Mouse (Mus musculus): ENCODE results near the gene Mipol1. TPM values are rescaled to one million over a fixed set of nuclear protein-coding genes. Genes with fewer than 3 reads are reported as not detected.

Gene Mipol1
- polyA plus RNA-seq, 1 experiment from 2014 or later = 6.8 TPM

Other genes starting within 250 kb of the Mipol1 start
- 0.25 and 1.1 TPM in 2 replicates for gene Slc25a21, start 33.0 kb upstream of the Mipol1 start, polyA plus RNA-seq (2016; fragmentation: Nextera tagmentation; extraction: Ambion mirVana)
- 44.1 and 44.4 TPM in 2 replicates for gene Prps1l3, start within 50 bp of the Mipol1 start, polyA plus RNA-seq (2016; fragmentation: Nextera tagmentation; extraction: Ambion mirVana)